Mouse (Mus musculus) lung, adult 2 months (tissue): ENCODE measurements around the gene Rbm18.
"Not testable (repeated sequence)": the region's sequence is repeated elsewhere in the genome, so short reads cannot be mapped to it uniquely, and the experiment has no call there.

Experiments used
- CTCF ChIP-seq: fragments of 200-500 bp; IDR thresholded peaks from 2 replicates; pipeline ENCODE4 v1.5.1; 2011; ENCODE audit warnings: mild to moderate bottlenecking, low read length, control low read depth; ENCODE audit not compliant: insufficient read depth
- POLR2A ChIP-seq: fragments of 200-500 bp; IDR thresholded peaks from 2 replicates; pipeline ENCODE4 v1.6.1; 2011; ENCODE audit warnings: low read depth, mild to moderate bottlenecking, control low read depth, low read length, borderline replicate concordance; ENCODE audit errors: extremely low read depth

DNA sequence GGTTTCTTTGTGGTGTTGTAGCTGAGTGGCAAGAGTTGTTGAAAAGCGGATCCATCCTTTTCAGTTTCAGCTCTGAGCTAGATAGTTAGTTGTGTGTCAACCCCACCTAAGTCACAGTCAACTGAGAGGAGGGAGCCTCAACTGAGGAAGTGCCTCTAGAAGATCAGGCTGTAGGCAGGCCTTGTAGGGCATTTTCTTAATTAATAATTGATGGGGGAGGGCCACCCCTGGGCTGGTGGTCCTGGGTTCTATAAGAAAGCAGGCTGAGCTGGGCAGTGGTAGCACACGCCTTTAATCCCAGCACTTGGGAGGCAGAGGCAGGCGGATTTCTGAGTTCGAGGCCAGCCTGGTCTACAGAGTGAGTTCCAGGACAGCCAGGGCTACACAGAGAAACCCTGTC, 15.8 kb upstream of the Rbm18 start:
- not testable (repeated sequence) for TF ChIP-seq POLR2A, CTCF
